Mouse (Mus musculus) liver (tissue): Measurements from ENCODE around the gene Tnrc6b.
"Not testable (repeated sequence)": the region's sequence is repeated elsewhere in the genome, so short reads cannot be mapped to it uniquely, and the experiment has no call there.

Source experiments
- DNase-seq: peaks from one replicate; pipeline ENCODE4 v3.0.0-alpha.2; 2020; ENCODE audit warnings: mixed read lengths

Gene Tnrc6b

GRCm38 (mm10) chr15:80928811-80929355, 217.8 kb downstream of the Tnrc6b start:
- DNase-seq: no peak

- DNase-seq: peak; percentile 66
These were observed 219.0 kb downstream of the Tnrc6b start for GRCm38 (mm10) chr15:80930048-80930571.

GRCm38 (mm10) chr15:80930676-80931320, 219.7 kb downstream of the Tnrc6b start:
- DNase-seq: not testable (repeated sequence)

- DNase-seq: no peak
These were observed 220.3 kb downstream of the Tnrc6b start for GRCm38 (mm10) chr15:80931345-80931960.

- no peak for DNase-seq
These were observed 223.7 kb downstream of the Tnrc6b start for GRCm38 (mm10) chr15:80934841-80935240.

- DNase-seq: no peak
These were observed 225.6 kb downstream of the Tnrc6b start for GRCm38 (mm10) chr15:80936686-80937085.

GRCm38 (mm10) chr15:80938615-80939014, 227.5 kb downstream of the Tnrc6b start:
- DNase-seq: no peak

DNA sequence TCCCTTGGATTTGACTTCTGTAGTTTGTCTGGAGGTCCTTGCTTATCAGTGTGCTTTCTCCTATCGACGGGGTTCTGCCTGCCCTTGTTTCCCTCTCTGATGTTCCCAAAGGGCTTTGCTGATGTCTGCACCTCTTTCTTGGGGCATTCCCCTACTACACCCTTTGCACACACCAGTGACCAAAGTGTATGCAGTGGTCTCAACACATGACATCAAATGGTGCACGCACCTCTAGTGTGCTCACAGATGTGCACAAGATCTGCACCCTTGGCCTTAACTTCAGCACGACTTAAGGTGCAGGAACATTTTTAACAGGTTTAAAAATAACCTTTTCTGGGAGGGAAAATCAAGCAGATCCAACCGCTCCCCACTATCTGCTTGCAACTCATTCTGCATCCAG, 228.3 kb downstream of the Tnrc6b start:
- DNase-seq: no peak

GRCm38 (mm10) chr15:80941468-80942040, 230.4 kb downstream of the Tnrc6b start:
- no peak for DNase-seq

DNA sequence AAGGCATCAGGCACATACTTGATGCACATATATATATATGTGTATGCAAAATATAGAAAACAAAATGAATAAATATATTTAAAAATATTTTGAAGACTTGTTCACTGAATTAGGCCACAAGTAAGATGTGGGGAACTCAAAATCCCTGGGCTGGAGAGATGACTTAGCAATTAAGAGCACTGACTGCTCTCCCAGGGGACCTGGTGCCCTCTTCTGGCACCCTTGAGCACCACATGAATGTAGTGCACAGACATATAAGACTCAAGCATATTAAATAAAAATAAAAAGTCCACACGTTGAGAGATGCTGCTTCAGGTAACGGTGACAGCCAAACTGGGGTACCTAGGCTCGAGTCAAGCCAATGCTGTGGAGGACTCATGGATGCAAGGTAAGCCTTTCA, 234.7 kb downstream of the Tnrc6b start:
- peak; percentile 67 for DNase-seq

- DNase-seq: peak; percentile 91
These were observed 237.3 kb downstream of the Tnrc6b start, which contains the start of gene Adsl for GRCm38 (mm10) chr15:80948145-80949135. Gene Adsl, plus strand, starts transcription at chr15:80948490.

GRCm38 (mm10) chr15:80949431-80949830, 238.3 kb downstream of the Tnrc6b start:
- no peak for DNase-seq

DNA sequence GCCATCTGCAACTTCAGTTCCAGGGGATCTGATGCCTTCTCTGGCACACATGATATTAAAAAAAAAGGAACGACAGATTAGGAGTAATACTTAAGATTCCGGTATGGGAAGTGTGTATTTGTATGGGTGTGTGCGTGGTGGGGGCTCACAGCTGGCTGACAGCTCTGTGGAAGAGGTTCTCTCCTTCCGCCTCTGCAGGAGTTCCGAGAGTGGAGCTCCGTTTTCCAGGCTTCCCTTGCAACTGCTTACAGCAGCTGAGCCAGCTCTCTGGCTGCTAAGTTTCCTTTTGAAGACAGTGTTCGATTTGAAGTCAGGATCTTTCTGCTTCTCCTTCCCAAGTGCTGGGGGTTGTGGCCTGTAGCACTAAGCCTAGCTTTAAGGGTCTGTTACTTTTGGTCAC, 238.9 kb downstream of the Tnrc6b start:
- DNase-seq: no peak

- DNase-seq: no peak
These were observed 242.9 kb downstream of the Tnrc6b start for GRCm38 (mm10) chr15:80953971-80954370.

GRCm38 (mm10) chr15:80954861-80955260, 243.7 kb downstream of the Tnrc6b start:
- no peak for DNase-seq

- no peak for DNase-seq
These were observed 244.8 kb downstream of the Tnrc6b start for GRCm38 (mm10) chr15:80955836-80956438.

- DNase-seq: no peak
These were observed 258.3 kb downstream of the Tnrc6b start for GRCm38 (mm10) chr15:80969371-80969770.

DNA sequence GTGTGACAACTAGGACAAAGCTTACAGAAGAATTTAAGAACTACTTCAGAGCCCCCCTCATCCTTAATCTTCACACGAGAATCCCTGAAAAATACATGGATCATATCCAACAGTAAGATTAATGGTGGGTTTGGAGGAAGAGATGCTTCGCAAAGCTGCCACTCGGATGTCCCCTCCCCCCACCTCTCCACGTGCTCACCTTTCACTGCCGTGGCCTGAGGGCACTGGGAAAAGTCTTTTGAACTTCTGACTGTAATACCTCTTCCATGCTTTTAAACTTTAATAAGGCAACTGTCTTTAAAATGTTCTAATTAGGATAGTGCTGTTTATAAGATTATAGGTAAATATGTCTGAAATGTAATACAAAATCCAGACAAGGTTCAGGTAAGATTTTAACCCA, 263.2 kb downstream of the Tnrc6b start:
- no peak for DNase-seq

DNA sequence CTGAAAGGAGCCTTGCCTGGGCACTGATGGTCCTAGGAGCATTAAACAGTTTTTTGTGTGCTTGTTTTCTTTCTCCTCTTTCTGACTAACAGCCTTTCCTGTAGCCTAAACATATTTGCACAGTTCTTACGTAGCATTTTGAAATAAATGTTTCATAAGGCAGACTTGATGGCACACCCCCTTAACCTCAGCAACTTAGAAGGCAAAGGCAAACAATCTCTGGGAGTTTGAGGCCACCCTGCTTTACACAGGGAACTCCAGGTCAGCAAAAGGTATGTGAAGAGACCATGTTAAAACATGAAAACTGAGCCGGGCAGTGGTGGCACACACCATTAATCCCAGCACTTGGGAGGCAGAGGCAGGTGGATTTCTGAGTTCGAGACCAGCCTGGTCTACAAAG, 264.6 kb downstream of the Tnrc6b start:
- no peak for DNase-seq

DNA sequence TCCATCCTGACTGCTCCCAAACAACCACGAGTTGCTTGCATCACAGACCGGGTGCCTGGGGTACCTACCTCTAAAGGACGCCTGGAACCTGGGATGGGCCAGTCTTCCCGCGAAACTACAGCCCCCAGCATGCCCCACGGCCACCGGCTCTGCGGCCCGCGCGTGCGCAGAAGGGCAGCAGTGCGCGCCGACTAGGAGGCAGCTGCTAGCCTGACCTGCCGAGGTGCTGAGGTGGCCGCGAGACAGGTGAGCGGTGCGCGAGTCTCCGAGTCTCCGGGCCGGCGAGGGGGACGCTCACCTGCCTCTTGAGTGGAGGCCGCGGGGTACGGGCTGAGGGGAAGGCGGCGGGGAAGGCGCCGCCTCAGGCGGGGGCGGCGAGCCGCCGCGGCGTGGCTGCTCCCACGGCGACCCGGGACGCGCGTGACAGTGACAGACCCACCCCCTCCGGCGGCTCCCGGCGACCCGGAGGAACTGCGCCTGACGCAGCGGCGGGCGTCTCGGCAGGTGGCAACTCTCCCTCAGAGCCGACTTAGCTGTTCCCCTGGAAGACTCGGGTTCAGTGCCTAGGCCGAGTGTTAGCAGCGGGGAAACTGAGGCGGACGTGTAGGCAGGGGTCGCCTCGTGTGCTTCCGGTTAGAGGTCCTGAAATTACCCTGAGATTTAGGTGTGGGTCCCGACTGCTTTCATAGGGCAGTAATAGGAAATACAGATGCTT, 266.7 kb downstream of the Tnrc6b start, which contains the start of gene Sgsm3:
Gene Sgsm3 (plus strand): TSS at position 146 of the 715 bp plus-strand sequence.
- peak; percentile 90 for DNase-seq

DNA sequence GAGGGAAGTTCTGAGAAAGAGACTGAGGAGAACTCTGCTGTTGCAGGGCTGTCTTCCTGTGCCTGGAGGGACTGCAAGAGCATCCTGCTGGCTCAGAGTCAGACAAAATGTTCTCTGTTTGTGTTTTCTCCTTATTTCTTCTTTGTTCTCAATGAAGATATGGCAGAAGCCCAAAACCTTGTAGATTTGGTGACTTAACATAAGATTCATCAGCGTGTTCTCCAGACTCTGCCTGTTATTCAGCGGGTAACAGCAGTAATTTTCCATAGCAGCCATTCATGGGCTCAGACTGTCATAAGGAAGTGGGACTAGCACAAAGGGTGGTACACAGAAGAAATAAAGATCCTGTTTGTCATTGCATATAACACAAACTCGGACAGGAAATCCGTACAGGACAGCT, 268.5 kb downstream of the Tnrc6b start:
- DNase-seq: no peak
